Mouse (Mus musculus): Measurements from ENCODE around the gene Prdm12. TPM values are rescaled to one million over a fixed set of nuclear protein-coding genes. Genes with fewer than 3 reads are reported as not detected.
A peak's percentile ranks its signal among the peaks of the same experiment; 100 is the strongest.
"Not testable (repeated sequence)": the region's sequence is repeated elsewhere in the genome, so short reads cannot be mapped to it uniquely, and the experiment has no call there.

The Prdm12 gene
- total and polyA plus RNA-seq, 3 experiments: not detected

DNA sequence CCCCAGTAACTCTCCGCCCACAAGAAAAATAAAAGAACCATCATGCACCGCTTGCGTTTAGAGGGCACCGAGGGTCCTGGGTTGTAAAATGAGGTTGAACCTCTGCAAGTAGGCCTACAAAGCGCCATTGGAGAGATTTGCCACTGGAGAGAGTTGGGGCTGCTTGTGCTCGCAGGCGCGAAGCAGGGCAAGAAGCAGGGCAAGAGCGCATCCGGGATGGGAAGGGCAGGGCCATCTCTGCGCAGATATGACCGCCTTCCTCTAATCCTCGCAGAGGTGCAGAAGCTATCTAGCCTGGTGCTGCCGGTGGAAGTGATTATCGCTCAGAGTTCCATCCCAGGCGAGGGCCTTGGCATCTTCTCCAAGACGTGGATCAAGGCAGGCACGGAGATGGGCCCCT, 2.1 kb downstream of the Prdm12 start:
- DNase-seq: no peak

DNA sequence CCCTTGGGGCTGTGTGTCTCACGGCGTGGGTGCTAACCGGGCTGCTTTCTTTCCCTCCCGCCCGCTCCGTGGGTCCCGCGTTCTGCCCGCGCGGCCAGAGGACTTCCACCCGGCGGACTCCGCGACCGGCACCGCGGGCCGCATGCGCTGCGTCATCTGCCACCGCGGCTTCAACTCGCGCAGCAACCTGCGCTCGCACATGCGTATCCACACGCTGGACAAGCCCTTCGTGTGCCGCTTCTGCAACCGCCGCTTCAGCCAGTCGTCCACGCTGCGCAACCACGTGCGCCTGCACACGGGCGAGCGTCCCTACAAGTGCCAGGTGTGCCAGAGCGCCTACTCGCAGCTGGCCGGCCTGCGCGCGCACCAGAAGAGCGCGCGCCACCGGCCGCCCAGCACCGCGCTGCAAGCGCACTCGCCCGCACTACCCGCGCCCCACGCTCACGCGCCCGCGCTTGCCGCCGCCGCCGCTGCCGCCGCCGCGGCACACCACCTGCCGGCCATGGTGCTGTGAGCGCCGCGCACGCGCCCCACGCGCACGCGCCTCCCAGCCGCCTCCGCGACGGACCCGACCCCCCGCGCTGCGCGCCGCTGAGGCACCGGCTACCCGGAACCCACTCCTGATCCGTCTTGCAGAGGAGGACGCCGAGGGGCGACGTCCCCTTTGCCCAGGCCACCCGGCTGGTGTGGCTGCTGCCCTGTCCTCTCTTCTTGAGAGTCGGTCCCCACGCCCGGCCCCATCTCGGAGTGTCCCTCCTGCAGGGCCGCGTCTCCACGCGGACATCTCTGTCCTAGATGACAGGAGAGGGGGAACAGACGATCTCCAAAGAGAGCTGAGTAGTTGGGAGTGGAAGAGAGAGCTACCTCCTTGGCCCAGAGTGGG, 14.4 kb downstream of the Prdm12 start:
- peak; percentile 57 for DNase-seq

DNA sequence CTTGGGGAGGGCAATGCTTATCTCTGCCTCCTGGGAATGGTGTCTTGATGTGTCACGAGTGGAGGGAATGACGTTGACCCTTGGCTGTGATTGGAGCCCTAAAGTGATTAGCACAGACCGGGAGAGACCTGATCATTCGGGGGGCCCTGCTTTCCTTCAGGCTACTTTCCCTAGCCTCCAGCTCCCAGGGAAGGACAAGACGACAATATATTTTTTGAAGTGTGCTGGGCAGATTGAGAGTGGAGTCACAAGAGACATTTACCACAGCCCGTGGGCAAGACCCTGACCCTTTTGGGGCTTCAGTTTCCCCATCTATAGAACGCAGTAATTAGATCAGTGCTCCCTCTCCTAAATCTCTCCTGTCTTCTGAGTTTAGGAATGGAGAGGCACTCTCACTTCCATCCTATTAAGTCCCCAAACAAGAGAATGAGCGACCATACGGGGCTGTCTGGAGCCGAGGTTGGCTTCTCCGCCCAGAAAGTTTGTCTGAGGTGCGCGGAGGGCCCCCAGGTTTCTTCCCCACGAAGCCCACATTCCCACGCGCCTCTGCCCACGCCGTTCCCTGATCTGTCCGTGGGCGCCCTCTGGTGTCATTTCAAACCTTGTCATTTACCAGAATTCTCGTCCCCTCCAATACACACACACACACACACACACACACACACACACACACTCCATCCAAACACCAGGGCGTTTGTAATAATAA, 15.2 kb downstream of the Prdm12 start:
- peak; percentile 56 for DNase-seq

- no peak for DNase-seq
These were observed 16.5 kb downstream of the Prdm12 start for GRCm38 (mm10) chr2:31656374-31656773.

GRCm38 (mm10) chr2:31662939-31663803, 23.3 kb downstream of the Prdm12 start:
- no peak for DNase-seq

DNA sequence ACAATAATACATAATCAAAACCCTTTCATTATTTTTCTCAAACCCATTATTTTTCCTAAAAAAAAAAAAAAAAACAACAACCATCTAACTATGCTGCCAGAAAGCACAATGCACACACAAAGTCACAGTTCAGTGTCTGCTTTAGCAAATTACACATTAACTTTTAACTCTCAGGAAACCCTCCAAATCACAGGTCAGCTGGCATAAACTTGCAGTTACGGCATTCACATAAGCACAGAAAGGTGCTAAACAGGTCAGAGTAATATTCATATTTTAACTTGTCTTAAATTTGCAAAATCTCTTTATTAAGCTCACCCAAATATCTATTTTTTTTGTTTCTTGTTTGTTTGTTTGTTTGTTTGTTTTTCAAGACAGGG, 24.0 kb downstream of the Prdm12 start:
- no peak for DNase-seq

GRCm38 (mm10) chr2:31667332-31667731, 27.5 kb downstream of the Prdm12 start:
- DNase-seq: peak; percentile 49

DNA sequence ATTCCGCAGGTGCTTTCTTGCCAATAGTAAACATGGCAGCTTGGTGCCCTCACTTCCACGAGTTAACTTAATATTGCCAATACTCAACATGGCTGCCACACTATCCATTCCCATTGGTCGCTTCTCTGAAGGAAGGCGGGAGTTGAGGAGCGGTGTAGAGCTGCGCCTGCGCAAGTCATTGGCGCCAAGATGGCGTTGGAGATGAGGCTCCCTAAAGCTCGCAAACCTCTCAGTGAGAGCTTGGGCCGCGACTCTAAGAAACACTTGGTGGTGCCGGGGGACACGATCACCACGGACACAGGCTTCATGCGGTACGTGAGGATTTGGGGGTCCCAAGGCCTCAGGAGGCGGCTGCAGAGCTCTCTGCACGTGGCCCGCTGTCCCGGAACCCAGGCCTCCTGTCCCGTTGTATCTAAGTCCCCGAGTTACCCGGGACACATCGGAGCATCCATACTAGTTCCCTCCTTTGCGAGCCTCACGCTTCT, 30.8 kb downstream of the Prdm12 start, which contains the start of gene Exosc2:
Exosc2 (plus strand) TSS at position 165 of the 485 bp plus-strand sequence.
- peak; percentile 93 for DNase-seq

DNA sequence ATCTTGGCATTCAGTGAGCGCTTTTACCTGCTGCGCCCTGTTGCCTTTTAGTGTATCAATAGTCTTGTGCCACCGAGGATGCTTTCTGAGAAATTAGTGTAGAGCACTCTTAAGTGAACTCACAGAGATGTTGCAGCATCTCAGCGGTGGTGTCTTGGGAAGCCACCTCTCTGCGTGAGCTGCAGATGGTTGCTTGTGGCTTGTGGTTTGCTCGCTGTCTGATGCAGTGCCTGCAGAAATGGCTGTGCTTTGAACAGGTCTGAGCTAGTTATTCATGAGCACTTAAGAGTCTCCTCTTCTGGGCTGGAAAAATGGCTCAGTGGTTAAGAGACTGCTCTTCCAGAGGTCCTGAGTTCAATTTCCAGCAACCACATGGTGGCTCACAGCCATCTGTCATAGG, 38.8 kb downstream of the Prdm12 start:
- DNase-seq: no peak

DNA sequence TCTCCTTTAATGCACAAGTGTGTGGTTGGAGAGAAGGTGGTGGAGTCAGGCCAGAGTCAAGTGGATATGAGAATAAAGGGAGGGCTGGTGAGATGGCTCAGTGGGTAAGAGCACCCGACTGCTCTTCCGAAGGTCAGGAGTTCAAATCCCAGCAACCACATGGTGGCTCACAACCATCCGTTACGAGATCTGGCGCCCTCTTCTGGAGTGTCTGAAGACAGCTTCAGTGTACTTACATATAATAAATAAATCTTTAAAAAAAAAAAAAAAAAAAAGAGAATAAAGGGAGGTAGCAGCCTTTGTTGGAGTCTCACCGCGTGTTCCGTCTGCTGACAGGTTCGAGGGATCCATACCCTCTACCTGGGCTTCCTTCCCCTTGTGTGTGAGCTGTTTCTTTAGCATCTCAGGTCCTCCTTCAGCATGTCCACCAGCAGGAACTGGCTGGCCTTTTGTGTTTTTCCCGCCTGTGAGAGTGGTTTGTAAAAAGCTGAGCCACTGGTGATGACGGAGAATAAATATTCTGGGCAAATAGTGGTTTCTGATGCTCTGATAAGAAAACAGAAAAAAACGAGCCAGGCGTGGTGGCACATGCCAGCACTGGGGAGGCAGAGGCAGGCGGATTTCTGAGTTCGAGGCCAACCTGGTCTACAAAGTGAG, 41.3 kb downstream of the Prdm12 start:
- DNase-seq: not testable (repeated sequence)

DNA sequence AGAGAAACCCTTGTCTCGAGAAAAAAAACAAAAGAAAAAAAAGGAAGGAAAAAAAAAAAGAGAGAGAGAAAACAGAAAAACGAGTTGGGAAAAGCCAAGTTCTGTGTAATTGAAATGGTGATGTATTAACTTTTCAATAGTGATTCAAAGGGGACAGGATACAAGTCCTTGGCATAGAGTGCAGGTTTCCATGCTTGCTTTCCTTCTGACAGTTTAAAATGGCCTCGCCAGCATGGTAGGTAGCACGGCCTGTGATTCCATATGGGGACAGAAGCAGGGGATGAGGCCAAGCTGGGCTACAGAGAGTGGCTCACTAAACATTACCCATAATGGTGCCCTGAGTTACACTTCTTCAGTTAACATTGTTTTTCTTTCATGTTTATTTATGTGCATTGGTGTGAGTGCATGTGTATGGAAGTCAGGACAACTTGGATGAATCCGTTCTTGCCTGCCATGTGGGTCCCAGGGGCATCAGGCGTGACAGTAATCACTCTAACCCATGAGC, 41.9 kb downstream of the Prdm12 start:
- DNase-seq: no peak

- peak; percentile 40 for DNase-seq
These were observed 43.8 kb downstream of the Prdm12 start for GRCm38 (mm10) chr2:31683666-31684065.

DNA sequence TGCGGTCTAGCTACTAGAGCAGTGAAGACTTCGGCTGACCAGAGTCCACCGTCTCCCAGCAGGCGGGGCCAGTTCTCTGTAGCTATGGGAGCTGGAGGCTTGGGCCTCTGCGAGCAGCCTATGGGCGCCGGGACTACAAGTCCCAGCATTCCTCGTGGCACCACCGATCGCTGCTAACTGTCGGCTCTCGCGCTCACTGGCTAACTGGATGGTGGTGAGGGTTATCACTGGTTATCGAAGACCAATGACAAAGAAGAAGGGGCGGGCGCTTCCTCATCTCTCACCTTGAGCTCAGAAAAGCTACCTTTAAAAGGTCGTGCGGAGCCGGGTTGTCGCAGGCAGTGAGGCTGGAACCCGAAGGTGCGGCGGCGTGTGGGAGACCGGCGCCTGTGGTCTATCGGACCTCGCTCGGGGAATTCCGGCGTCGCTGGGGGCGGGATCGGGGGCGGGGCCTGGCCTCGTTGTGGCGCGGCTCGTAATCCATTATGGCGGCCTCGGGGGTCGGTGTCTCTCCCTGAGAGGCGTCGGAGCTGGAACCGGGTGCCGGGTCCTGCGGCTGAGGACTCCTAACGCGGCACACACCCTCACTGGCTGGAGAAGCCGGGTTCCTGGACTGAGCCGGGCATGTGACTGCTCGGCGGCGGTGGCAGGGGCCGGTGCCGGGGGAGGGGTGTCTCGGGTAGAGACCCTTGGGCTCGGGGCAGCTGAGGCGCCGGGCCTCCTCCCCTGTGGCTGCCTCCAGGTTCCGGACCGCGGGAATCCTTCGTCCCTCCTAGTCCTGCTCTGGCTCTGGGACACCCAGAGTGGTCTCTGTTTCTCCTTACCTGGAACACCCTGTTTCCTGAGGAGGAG, 48.5 kb downstream of the Prdm12 start, which contains the start of gene Abl1:
Abl1 (plus strand) TSS at position 303 of the 852 bp plus-strand sequence.
- peak; percentile 97 for DNase-seq

DNA sequence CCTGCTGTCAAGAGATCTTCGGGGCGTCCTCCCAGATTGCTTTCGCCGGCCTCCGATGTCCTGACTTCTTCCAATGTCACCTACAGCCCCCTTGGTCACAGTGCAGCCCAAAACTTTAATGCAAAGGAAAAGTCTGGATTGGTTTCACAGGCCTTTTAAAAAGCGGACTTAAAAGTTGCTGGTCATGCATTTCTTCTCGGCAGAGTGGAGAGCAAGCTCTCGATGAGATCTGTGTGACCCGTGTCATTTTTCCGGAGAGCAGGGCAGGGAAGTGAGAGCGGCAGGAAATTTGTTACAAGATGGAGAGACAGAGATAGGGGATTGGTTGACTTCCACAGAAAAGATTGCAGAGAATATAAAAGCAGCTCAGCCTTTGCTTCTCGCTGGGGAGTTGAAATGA, 49.2 kb downstream of the Prdm12 start:
- DNase-seq: peak; percentile 40

DNA sequence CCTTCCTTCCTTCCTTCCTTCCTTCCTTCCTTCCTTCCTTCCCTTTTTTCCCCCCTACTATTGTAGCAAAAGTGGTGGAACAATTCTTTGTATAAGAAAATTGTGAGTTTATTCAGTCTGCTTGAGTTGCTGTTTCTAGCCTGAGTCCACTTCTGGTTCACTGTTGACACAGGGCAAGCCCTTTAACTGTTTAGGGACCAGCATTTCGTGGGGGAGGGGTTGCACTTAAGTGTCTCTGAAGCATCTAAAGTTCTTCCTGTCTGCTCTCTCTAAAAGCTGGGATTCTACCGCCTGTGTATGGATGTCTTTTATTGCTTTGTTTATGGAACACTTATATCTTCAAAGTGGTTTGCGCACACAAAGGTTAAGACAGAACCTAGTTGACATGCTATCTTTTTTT, 50.2 kb downstream of the Prdm12 start:
- no peak for DNase-seq

GRCm38 (mm10) chr2:31698209-31698608, 58.4 kb downstream of the Prdm12 start:
- DNase-seq: no peak

- no peak for DNase-seq
These were observed 61.0 kb downstream of the Prdm12 start for GRCm38 (mm10) chr2:31700545-31701446.

GRCm38 (mm10) chr2:31703226-31703625, 63.4 kb downstream of the Prdm12 start:
- no peak for DNase-seq
